Mouse (Mus musculus): ENCODE data around the gene Rfx4. TPM values are rescaled to one million over a fixed set of nuclear protein-coding genes. Genes with fewer than 3 reads are reported as not detected.

Rfx4 gene
- polyA plus RNA-seq, 1 experiment, result not detected

DNA sequence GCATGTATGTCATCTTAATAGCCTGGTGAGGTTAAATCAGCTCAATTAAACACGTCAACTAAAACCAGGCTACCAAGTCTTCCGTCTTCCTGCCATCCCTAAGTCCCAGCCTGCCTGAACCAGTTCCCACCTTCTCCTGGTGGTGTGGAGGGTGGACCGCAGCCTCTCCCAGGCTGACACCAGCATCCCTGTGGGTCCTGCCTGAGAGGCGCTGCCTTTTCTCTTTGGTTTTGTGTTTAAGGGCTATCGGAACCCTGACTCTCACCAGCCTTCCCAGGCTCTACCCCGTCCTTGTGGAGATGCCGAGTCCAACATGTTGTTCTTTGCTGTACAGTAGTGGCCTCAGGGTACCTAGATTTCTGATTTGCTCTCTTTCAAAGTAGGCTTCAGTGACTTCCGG is 44.4 kb upstream of the Rfx4 start:
- Histone ChIP-seq H3K36me3 (ENCODE audit: control insufficient read depth, insufficient read depth) (peaks cover 45% of the 10 kb centered on the region), H3K79me3 (ENCODE audit: low read depth) (no peaks in the 10 kb centered on the region), H3K27me3 (ENCODE audit: control insufficient read depth, insufficient read depth, insufficient read length) (no peaks in the 10 kb centered on the region), H3K79me2 (ENCODE audit: control insufficient read depth, insufficient read depth) (no peaks in the 10 kb centered on the region), H3ac (ENCODE audit: control insufficient read depth, insufficient read length, low read depth) (no peak overlapping the region), H3K4me3 (ENCODE audit: insufficient read depth, poor library complexity, severe bottlenecking) (no peak overlapping the region)
- TF ChIP-seq CTCF (IDR thresholded peaks at IDR 0.05; ENCODE audit: control insufficient read depth, insufficient read depth, insufficient read length) (no peak), FOSL1 (IDR thresholded peaks at IDR 0.05; ENCODE audit: insufficient read depth, low read length, poor library complexity, severe bottlenecking) (no peak), MYOD1 (IDR thresholded peaks at IDR 0.05; ENCODE audit: control insufficient read depth, insufficient read length, low read depth) (no peak), USF1 (IDR thresholded peaks at IDR 0.05; ENCODE audit: low read depth) (no peak), CEBPB (IDR thresholded peaks at IDR 0.05; ENCODE audit: low read depth) (no peak), MYOG (IDR thresholded peaks at IDR 0.05; ENCODE audit: control insufficient read depth, extremely low read depth, insufficient read length) (no peak), MAX (IDR thresholded peaks at IDR 0.05) (no peak)

DNA sequence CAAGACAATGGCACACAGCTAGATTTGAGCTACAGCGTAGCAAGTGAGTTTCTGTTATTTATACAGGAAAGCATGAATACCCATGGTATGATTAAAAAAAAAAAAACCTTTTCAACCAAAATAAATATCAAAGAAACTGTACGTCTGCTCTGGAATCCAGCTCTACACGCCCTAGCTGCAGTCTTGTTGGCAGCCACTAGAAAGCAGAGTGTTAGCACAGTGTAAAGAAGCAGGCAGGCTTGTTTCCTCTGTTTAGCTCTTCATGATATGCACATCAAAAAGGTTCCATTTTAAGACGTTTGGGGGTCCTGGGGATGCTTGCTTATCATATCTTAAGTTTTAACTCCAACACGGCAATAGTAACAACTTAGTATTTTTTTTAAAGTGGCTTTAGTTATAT is 43.9 kb upstream of the Rfx4 start:
- Histone ChIP-seq H3K79me3 (ENCODE audit: low read depth) (no peaks in the 10 kb centered on the region), H3K27me3 (ENCODE audit: control insufficient read depth, insufficient read depth, insufficient read length) (no peaks in the 10 kb centered on the region), H3K4me3 (ENCODE audit: insufficient read depth, poor library complexity, severe bottlenecking) (no peak overlapping the region)

DNA sequence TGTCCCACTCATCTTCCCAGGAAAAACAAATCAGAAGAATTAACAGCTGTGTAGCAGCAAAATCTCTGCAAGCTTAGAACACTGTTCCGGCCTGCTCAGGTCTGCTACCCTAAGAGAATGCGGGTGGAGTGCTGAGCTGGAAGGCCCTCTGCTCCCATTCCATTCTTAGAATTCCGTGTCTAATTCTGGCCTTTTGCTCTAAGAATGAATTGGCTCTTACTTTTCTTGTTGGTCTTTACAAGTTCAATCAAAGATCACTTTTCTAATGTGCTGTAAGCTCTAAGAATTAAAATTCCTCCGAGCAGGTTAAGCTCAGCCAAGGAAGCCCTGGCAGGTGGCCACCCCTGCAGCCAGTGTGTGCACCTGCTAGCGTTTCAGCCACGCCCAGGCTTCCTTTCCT is 43.3 kb upstream of the Rfx4 start:
- no peaks in the 10 kb centered on the region for H3K79me3 ChIP-seq (ENCODE audit: low read depth)
- peaks cover 44% of the 10 kb centered on the region for H3K36me3 ChIP-seq (ENCODE audit: control insufficient read depth, insufficient read depth)
- H3ac ChIP-seq (ENCODE audit: control insufficient read depth, insufficient read length, low read depth), result no peak overlapping the region
- H3K4me3 ChIP-seq (ENCODE audit: insufficient read depth, poor library complexity, severe bottlenecking), result no peak overlapping the region
- H3K27me3 ChIP-seq (ENCODE audit: control insufficient read depth, insufficient read depth, insufficient read length), result no peaks in the 10 kb centered on the region
- no peaks in the 10 kb centered on the region for H3K79me2 ChIP-seq (ENCODE audit: control insufficient read depth, insufficient read depth)
- TF ChIP-seq MAX (IDR thresholded peaks at IDR 0.05), result no peak

More for the DNA sequence above, 43.9 kb upstream of the Rfx4 start:
- Histone ChIP-seq H3ac (ENCODE audit: control insufficient read depth, insufficient read length, low read depth) (no peak overlapping the region), H3K79me2 (ENCODE audit: control insufficient read depth, insufficient read depth) (no peaks in the 10 kb centered on the region), H3K36me3 (ENCODE audit: control insufficient read depth, insufficient read depth) (peaks cover 44% of the 10 kb centered on the region)
- TF ChIP-seq MAX (IDR thresholded peaks at IDR 0.05) (no peak), MYOD1 (IDR thresholded peaks at IDR 0.05; ENCODE audit: control insufficient read depth, insufficient read length, low read depth) (no peak), MYOG (IDR thresholded peaks at IDR 0.05; ENCODE audit: control insufficient read depth, extremely low read depth, insufficient read length) (no peak), USF1 (IDR thresholded peaks at IDR 0.05; ENCODE audit: low read depth) (no peak), CEBPB (IDR thresholded peaks at IDR 0.05; ENCODE audit: low read depth) (no peak)

DNA sequence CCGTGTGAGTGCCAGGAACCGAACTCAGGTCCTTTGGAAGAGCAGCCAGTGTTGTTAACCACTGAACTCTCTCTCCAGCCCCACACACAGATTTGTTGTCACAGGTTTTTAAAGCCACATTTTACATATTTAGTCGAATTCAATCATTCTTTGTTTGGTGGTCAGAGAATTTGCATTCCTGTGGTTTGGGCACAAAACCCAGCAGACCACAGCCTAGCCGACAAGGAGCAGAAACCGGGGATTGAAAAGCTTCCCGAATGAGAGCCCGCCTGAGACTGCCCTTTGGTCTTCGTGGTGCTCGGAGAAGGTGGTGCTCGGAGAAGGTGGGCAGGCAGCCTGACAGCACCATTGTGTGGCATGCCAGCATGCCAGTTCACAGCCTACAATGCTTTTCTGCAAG is 42.8 kb upstream of the Rfx4 start:
- Histone ChIP-seq H3K4me3 (ENCODE audit: insufficient read depth, poor library complexity, severe bottlenecking) (no peak overlapping the region), H3K79me2 (ENCODE audit: control insufficient read depth, insufficient read depth) (no peaks in the 10 kb centered on the region), H3ac (ENCODE audit: control insufficient read depth, insufficient read length, low read depth) (no peak overlapping the region), H3K79me3 (ENCODE audit: low read depth) (no peaks in the 10 kb centered on the region), H3K27me3 (ENCODE audit: control insufficient read depth, insufficient read depth, insufficient read length) (no peaks in the 10 kb centered on the region), H3K36me3 (ENCODE audit: control insufficient read depth, insufficient read depth) (peaks cover 48% of the 10 kb centered on the region)
- TF ChIP-seq MYOD1 (IDR thresholded peaks at IDR 0.05; ENCODE audit: control insufficient read depth, insufficient read length, low read depth), result no peak
- TF ChIP-seq MAX (IDR thresholded peaks at IDR 0.05), result peak; percentile 27

DNA sequence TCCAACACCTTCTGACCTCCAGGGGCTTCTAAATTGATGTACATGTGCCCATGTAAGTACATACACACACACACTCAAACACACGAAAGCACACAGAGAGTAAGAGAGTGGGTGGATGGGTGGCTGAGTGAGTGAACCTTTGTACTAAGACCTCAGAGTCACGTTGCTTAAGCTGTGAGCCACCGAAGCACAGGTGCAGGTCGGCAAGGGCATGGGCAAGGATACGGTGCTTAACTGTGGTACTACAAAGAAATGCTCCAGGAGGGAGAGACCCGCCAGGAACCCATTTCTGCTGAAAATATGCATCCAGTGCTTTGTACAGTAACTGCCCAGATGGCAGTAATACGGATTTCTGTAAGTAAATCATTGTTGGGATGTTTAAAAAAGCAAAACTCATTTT is 40.2 kb upstream of the Rfx4 start:
- Histone ChIP-seq H3K4me3 (ENCODE audit: insufficient read depth, poor library complexity, severe bottlenecking) (no peak overlapping the region), H3K36me3 (ENCODE audit: control insufficient read depth, insufficient read depth) (peaks cover 55% of the 10 kb centered on the region), H3K79me2 (ENCODE audit: control insufficient read depth, insufficient read depth) (no peaks in the 10 kb centered on the region), H3K79me3 (ENCODE audit: low read depth) (no peaks in the 10 kb centered on the region), H3ac (ENCODE audit: control insufficient read depth, insufficient read length, low read depth) (no peak overlapping the region), H3K27me3 (ENCODE audit: control insufficient read depth, insufficient read depth, insufficient read length) (no peaks in the 10 kb centered on the region)
- no peak for TF ChIP-seq MYOD1 (IDR thresholded peaks at IDR 0.05; ENCODE audit: control insufficient read depth, insufficient read length, low read depth)
- no peak for TF ChIP-seq CEBPB (IDR thresholded peaks at IDR 0.05; ENCODE audit: low read depth)
- TF ChIP-seq MYOG (IDR thresholded peaks at IDR 0.05; ENCODE audit: control insufficient read depth, extremely low read depth, insufficient read length), result no peak
- TF ChIP-seq MAX (IDR thresholded peaks at IDR 0.05), result no peak
- no peak for TF ChIP-seq FOSL1 (IDR thresholded peaks at IDR 0.05; ENCODE audit: insufficient read depth, low read length, poor library complexity, severe bottlenecking)
- TF ChIP-seq USF1 (IDR thresholded peaks at IDR 0.05; ENCODE audit: low read depth), result no peak
- no peak for TF ChIP-seq CTCF (IDR thresholded peaks at IDR 0.05; ENCODE audit: control insufficient read depth, insufficient read depth, insufficient read length)

DNA sequence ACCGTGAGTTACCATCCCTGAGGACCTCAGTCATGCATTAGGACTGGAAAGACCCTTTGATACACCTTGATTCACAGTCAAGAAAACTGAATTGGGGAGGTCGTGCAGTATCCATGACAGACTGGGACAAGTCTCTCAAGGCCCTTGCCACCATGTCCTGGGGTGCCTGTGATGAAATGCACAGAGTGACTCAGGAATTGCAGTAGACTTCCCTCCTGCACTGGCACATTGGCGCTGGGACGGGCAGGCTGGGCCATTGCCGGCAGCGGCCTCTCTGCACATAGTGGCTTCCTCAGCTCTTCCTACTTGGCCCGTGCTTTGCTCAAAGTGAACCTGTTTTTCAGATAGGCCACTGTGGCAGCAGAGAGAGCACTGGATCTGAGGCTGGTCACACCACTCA is 39.3 kb upstream of the Rfx4 start:
- Histone ChIP-seq H3K79me2 (ENCODE audit: control insufficient read depth, insufficient read depth) (no peaks in the 10 kb centered on the region), H3K27me3 (ENCODE audit: control insufficient read depth, insufficient read depth, insufficient read length) (no peaks in the 10 kb centered on the region), H3K4me3 (ENCODE audit: insufficient read depth, poor library complexity, severe bottlenecking) (no peak overlapping the region), H3ac (ENCODE audit: control insufficient read depth, insufficient read length, low read depth) (no peak overlapping the region), H3K79me3 (ENCODE audit: low read depth) (no peaks in the 10 kb centered on the region), H3K36me3 (ENCODE audit: control insufficient read depth, insufficient read depth) (peaks cover 54% of the 10 kb centered on the region)
- TF ChIP-seq MYOG (IDR thresholded peaks at IDR 0.05; ENCODE audit: control insufficient read depth, extremely low read depth, insufficient read length) (no peak), USF1 (IDR thresholded peaks at IDR 0.05; ENCODE audit: low read depth) (no peak), CTCF (IDR thresholded peaks at IDR 0.05; ENCODE audit: control insufficient read depth, insufficient read depth, insufficient read length) (no peak), CEBPB (IDR thresholded peaks at IDR 0.05; ENCODE audit: low read depth) (no peak), MYOD1 (IDR thresholded peaks at IDR 0.05; ENCODE audit: control insufficient read depth, insufficient read length, low read depth) (no peak), MAX (IDR thresholded peaks at IDR 0.05) (no peak), FOSL1 (IDR thresholded peaks at IDR 0.05; ENCODE audit: insufficient read depth, low read length, poor library complexity, severe bottlenecking) (no peak)

Measured in C2C12 (cell line).